Mouse (Mus musculus): ENCODE measurements around the gene Cdc7.

Gene Cdc7

GRCm38 (mm10) chr5:107025809-107026208 is 61.7 kb downstream of the Cdc7 start:
- peak in 1 of 2 experiments; percentile 47 for DNase-seq

- no peak for DNase-seq
Observed at GRCm38 (mm10) chr5:107027616-107028015, 63.5 kb downstream of the Cdc7 start.

DNA sequence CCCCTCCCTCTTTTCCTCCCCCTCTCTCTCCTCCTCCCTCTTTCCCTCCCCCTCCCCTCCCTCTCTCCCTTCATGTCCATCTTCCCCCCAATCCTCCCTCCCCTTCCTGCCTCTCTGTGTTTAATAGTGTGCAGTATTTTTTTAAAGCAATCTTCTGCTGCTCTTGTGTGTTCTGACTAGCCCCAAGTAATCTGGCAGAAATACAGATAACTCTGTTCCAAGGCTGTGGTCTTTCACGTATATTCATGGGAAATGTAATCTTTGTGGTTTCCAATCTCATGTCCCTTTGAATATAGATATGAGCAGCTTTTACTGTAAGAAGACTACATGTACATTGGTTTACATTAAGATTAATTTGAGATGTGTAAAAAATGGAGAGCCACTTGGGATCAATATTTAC is 64.4 kb downstream of the Cdc7 start:
- no peak for DNase-seq

DNA sequence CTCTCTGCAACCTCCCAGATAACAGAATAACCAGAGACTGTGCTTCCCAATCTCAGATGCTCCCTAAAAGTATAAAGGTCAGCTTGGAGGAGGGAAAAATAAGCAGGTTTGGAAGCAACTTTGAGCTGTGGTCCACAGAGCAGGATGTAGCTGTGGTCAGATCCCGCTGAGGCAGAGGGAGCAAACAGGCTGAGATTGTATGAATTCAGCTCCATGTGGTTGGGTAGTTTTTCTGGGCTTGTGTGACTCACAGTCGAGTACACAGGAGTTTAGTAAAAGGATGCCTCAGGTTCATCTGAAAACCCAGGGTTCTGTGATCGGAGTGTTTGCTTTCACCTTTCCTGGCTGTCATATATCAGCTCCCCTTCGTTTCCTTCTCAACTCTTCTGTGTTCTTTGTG is 65.7 kb downstream of the Cdc7 start:
- no peak for DNase-seq

DNA sequence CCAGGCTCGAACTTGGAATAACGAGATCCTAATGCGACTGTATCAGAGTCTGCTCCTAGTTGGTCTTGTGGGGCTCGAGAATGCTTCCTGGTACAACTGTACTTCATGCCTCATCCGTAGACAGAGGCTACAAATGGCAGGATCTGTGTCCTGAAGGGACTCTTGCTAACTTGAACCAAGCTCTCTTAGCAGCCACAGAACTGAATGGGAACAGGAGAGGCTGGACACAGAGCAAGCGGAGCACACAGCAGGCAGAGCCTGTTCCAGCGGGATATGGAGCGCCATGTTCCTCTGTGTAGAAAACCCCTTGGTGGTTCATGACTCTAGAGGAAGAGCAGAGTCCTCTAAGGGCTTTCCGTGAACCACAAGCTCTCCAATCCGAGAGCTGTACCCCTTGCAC is 66.7 kb downstream of the Cdc7 start:
- DNase-seq = no peak

Measured in kidney, postnatal 36 days (tissue).